Mouse (Mus musculus) regulatory T cell (primary cell): ENCODE measurements around the gene Fam169a.
"Not testable (repeated sequence)": the region's sequence is repeated elsewhere in the genome, so short reads cannot be mapped to it uniquely, and the experiment has no call there.

Experiments
- in situ Hi-C: fragments of 300-600 bp; cut with MboI, MseI; formaldehyde crosslinking; loops from one replicate; pipeline ENCODE4 v1.15.1; 2025; ENCODE audit warnings: high pct_unique_total_duplicates

Fam169a gene

GRCm38 (mm10) chr13:97080201-97080600, 13.1 kb downstream of the Fam169a start:
- in situ Hi-C loops, result no loop called here

DNA sequence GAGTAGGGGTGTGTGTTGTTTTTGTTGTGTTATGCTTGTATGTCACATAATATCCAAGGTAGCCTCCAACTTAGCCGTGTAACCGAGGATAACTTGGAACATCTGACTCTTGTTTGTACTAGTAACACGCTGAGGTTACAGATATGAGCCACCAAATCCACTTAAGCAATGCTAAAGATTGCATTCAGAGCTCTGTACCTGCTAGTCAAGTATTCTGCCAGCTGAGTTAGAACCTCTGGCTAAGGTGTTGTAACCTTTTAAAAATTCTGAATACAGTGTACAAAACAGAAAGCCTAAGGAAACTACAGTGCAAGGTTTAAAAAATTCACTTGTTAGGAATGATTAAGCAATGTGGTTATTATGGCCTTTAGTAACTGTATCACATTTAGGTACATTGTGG, 13.5 kb downstream of the Fam169a start:
- in situ Hi-C loops, result no loop called here

DNA sequence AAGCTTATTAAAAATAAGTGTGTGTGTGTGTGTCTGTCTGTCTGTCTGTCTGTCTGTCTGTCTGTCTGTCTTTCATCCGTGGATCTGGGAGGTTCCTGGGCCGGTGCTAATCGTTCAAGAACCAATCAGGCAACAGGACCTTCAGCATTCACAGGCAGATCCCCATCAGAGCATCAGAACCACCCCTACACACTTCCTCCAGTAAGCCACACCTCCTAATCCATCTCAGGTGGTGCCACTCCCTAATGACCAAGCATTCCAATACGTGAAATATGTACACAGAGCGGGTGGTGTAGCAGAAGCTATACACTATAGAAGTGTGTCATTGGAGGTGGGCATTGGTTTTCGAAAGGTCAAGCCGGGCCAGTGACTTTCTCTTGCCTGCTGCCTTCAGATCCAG, 15.3 kb downstream of the Fam169a start:
- in situ Hi-C loops, result no loop called here

DNA sequence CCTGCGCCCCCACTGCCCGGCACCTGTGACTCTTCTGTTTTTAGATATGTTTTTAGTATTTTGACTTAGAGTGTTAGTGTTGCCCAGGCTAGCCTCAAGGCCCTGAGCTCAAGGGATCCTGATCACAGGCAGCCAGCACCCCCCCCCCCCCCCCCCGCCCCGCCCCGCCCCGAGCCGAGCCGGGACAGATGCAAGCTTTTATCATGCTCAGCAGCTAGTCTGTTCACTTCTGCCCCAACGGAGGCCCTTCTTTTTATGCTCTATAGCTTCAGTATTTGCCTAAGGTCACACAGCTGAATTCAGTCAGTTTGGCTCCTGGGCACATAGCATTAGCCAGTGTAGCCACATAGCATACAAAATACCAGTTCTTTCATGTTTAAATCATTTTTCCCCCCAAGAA, 19.2 kb downstream of the Fam169a start:
- in situ Hi-C loops, result no loop called here

- in situ Hi-C loops, result no loop called here
Observed at GRCm38 (mm10) chr13:97087421-97087820, 20.3 kb downstream of the Fam169a start.

GRCm38 (mm10) chr13:97088183-97088582, 21.1 kb downstream of the Fam169a start:
- in situ Hi-C loops, result no loop called here

GRCm38 (mm10) chr13:97095726-97096125, 28.6 kb downstream of the Fam169a start:
- in situ Hi-C loops, result no loop called here

GRCm38 (mm10) chr13:97099187-97099852, 32.2 kb downstream of the Fam169a start, which contains the start of gene Gm6169:
TSS of gene Gm6169 (minus strand) at chr13:97099237.
- in situ Hi-C loops, result no loop called here

- in situ Hi-C loops, result no loop called here
Observed at GRCm38 (mm10) chr13:97104996-97105395, 37.9 kb downstream of the Fam169a start.

GRCm38 (mm10) chr13:97107721-97108120, 40.6 kb downstream of the Fam169a start:
- in situ Hi-C loops, result not testable (repeated sequence)

GRCm38 (mm10) chr13:97109046-97109445, 42.0 kb downstream of the Fam169a start:
- in situ Hi-C loops, result no loop called here

- in situ Hi-C loops, result no loop called here
Observed at GRCm38 (mm10) chr13:97121341-97121740, 54.3 kb downstream of the Fam169a start.

DNA sequence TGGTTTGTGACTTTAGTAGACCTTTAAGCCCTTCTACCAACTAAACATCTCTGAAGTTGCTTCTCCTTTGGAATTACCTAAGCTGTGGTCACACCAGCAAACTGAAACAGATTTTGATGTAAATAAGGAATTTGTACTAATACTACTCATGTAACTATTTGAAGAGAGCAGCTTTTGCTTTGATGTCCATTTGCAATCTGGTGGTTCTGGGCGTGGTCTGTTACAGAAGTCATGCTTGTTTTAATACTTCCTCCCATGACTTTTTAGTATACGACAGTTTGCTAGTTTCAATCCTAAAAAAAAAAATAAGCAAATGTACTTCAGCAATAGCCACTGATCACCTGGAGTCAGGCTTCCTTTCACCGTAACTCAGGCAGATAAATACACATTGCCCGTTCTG, 62.6 kb downstream of the Fam169a start:
- in situ Hi-C loops, result loop anchor here (25.0 kb wide), 1 partner anchor 1767 kb away; no protein-coding TSS in a partner anchor

DNA sequence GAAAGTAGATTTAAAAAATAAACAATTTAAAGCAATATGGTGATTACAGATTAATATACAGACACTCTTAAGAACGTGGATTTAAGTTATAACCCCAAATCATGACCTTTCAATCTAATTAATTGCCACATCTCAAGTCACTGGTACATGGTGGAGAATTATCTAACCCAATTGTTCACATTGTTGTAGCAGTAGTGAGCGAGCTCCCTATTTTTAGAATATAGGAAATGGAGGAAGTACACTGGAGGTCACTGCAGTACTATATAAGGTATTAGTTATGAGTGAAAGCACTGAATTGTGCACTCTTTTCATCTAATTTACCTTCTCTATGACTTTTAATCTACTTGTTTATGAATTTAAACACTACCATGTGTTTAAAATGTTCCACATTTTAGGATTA, 63.3 kb downstream of the Fam169a start:
- in situ Hi-C loops, result loop anchor here (25.0 kb wide), 1 partner anchor 1768 kb away; no protein-coding TSS in a partner anchor

- in situ Hi-C loops, result loop anchor here (25.0 kb wide), 1 partner anchor 1775 kb away; no protein-coding TSS in a partner anchor
Observed at GRCm38 (mm10) chr13:97137466-97138400, 70.6 kb downstream of the Fam169a start, which contains the start of the genes Gfm2 and Nsa2. TSS of gene Gfm2 (plus strand) at chr13:97137937. TSS of gene Nsa2 (minus strand) at chr13:97137937.

DNA sequence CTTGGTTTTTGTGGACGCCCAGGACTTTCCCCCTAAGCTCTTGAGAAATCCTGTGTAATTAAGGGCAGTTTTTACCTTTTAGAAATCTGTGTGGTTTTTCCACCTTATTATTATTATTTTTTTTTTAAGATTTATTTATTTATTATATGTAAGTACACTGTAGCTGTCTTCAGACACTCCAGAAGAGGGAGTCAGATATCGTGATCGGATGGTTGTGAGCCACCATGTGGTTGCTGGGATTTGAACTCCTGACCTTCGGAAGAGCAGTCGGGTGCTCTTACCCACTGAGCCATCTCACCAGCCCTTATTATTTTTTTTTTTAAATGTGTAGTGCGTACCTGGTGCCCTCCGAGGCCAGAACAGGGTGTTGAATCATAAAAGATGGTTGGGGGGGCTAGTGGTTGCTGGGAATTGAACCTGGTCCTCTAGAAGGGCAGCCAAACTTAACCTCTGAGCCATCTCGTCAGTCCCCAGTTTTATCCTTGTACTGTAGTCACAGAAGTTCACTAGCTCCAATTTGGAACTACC, 71.4 kb downstream of the Fam169a start:
- in situ Hi-C loops, result loop anchor here (25.0 kb wide), 1 partner anchor 1776 kb away; no protein-coding TSS in a partner anchor

DNA sequence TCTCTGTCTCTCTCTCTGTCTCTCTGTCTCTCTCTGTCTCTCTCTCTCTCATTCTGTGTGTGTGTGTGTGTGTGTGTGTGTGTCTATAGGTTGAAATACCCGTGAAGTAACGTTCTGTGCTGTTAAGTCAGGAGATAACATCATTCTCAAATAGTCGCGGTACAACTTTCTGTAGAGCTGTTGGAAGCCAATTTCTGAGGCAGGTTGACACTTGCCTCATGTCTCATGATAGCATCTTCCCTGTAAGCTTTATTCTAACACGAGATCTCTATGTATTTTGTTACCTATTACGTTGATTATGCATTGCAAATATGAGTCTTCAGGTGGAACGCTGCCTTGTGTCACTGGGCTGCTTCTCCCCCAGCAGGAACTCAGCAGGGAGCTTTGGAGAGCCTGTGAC, 75.2 kb downstream of the Fam169a start:
- in situ Hi-C loops, result loop anchor here (25.0 kb wide), 1 partner anchor 1780 kb away; no protein-coding TSS in a partner anchor

DNA sequence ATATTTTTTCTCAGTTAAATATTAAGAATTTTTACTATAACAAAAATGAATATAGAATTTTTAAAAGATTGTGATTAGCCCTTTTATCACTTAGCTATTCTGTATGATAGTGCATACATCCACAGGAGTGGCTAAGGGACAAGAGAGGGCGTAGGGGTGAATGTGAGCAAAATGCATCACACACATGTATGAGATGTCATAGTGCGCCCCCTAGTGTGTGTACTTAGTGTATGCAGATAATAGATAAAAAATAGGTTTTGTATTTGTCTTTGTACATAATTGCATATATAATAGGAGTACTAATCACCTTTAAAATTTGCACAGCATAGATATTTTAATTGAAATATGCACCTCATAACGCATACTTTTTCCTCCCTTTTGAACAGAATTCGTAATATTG, 78.7 kb downstream of the Fam169a start:
- in situ Hi-C loops, result loop anchor here (25.0 kb wide), 1 partner anchor 1784 kb away; no protein-coding TSS in a partner anchor

DNA sequence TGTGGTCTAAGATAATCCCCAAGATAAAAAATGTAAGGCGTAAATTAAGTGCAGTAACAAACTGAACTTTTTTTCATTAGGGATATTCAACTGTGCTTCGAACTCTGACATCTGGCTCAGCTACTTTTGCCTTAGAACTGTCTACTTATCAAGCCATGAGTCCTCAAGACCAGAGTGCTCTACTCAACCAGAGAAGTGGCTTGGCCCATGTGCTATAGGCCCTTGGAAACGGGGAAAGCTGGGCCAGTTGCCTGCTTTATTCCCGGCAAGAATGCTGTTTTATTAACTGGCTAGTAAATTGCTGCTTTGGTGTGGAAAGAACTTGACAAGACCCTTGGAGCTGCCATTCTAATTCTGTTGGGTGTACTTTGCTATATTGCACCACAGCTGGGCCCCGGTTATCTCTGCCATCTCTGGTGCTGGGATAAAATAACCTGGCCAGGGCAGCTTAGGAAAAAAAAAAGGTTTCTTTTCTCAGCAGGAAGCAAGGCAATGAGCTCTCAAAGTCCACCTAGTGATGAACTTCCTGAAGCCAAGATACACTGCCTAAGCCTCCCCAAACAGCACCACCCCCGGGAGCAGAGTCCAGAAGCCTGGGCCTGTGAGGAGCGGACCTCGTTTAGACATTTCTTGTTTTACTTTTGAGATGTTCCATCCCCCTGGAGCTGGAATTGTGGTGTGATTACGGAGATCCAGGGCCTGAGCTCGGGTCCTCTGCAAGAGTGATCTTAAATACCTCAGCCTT, 108.6 kb downstream of the Fam169a start:
- in situ Hi-C loops, result no loop called here

- in situ Hi-C loops, result no loop called here
Observed at GRCm38 (mm10) chr13:97176731-97177130, 109.6 kb downstream of the Fam169a start.

GRCm38 (mm10) chr13:97178943-97179342, 111.9 kb downstream of the Fam169a start:
- in situ Hi-C loops, result no loop called here
